Mouse (Mus musculus) intestine, postnatal 0 days (tissue): ENCODE measurements around the gene Uox. TPM values are rescaled to one million over a fixed set of nuclear protein-coding genes. Genes with fewer than 3 reads are reported as not detected.

ENCODE experiments used
- ATAC-seq: fragments of 200-750 bp; cut with Nextera tagmentation; 2 replicates; pipeline ENCODE4 v1.8.0; 2017; ENCODE audit warnings: mild to moderate bottlenecking, moderate TSS enrichment, moderate library complexity
- H3K27ac ChIP-seq: fragments of 300-500 bp; sonication (generic); 2 replicates; pipeline ENCODE4 v1.5.1; 2014; ENCODE audit warnings: mild to moderate bottlenecking, low read depth, low read length, moderate library complexity
- H3K27me3 ChIP-seq: fragments of 300-500 bp; sonication (generic); replicated peaks from 2 replicates; pipeline ENCODE4 v1.6.1; 2014; ENCODE audit warnings: low read length, mixed read lengths; ENCODE audit not compliant: control insufficient read depth, insufficient read depth
- H3K36me3 ChIP-seq: fragments of 300-500 bp; sonication (generic); 2 replicates; pipeline ENCODE4 v1.6.1; 2014; ENCODE audit warnings: mild to moderate bottlenecking, moderate library complexity; ENCODE audit not compliant: control insufficient read depth, insufficient read depth
- H3K4me1 ChIP-seq: fragments of 300-500 bp; sonication (generic); replicated peaks from 2 replicates; pipeline ENCODE4 v1.6.1; 2014; ENCODE audit warnings: antibody characterized with exemption, low read length, mixed read lengths; ENCODE audit not compliant: control insufficient read depth, insufficient read depth
- H3K4me2 ChIP-seq: fragments of 300-500 bp; sonication (generic); replicated peaks from 2 replicates; pipeline ENCODE4 v1.6.1; 2014; ENCODE audit warnings: low read depth, mild to moderate bottlenecking, moderate library complexity
- H3K4me3 ChIP-seq: fragments of 300-500 bp; sonication (generic); 2 replicates; pipeline ENCODE4 v1.5.1; 2014; ENCODE audit warnings: low read depth, low read length
- H3K9ac ChIP-seq: fragments of 300-500 bp; sonication (generic); 2 replicates; pipeline ENCODE4 v1.6.1; 2014; ENCODE audit warnings: mild to moderate bottlenecking, low read depth, low read length
- H3K9me3 ChIP-seq: fragments of 300-500 bp; sonication (generic); 2 replicates; pipeline ENCODE4 v1.6.1; 2016; ENCODE audit warnings: mixed run types; ENCODE audit not compliant: control insufficient read depth
- CTCF ChIP-seq: sonication (generic); IDR thresholded peaks from 2 replicates; pipeline ENCODE4 v1.5.1; 2016; ENCODE audit warnings: low read depth, mild to moderate bottlenecking, control low read depth, antibody characterized with exemption, moderate library complexity
- WGBS: fragments of 180-500 bp; shearing (Covaris S2); extraction: QIAGEN DNeasy Blood & Tissue Kit; methylation state at CpG from one replicate; pipeline ENCODE4 v1.1.7; 2014; 5-methylcytosine and 5-hydroxymethylcytosine counted together
- polyA plus RNA-seq: library from polyadenylated mRNA; unstranded; fragments of >200 nt; fragmentation: Nextera tagmentation; extraction: Ambion mirVana; gene quantifications from 2 replicates; pipeline ENCODE4 v1.2.1, GENCODE M21; 2015

Gene Uox
- polyA plus RNA-seq, 1 experiment from 2014 or later = 0.10 TPM

GRCm38 (mm10) chr3:146616533-146617283, 46.5 kb downstream of the Uox start:
- no peak for ATAC-seq
- Histone ChIP-seq H3K9me3 (no peaks in the 10 kb centered on the region), H3K9ac (no peak overlapping the region), H3K36me3 (no peaks in the 10 kb centered on the region), H3K27me3 (no peaks in the 10 kb centered on the region), H3K4me3 (no peak overlapping the region), H3K27ac (no peak overlapping the region), H3K4me2 (no peak overlapping the region), H3K4me1 (no peaks in the 10 kb centered on the region)
- no peak for TF ChIP-seq CTCF
- WGBS = 70% methylated on average over 5 of the region's 5 CpGs

DNA sequence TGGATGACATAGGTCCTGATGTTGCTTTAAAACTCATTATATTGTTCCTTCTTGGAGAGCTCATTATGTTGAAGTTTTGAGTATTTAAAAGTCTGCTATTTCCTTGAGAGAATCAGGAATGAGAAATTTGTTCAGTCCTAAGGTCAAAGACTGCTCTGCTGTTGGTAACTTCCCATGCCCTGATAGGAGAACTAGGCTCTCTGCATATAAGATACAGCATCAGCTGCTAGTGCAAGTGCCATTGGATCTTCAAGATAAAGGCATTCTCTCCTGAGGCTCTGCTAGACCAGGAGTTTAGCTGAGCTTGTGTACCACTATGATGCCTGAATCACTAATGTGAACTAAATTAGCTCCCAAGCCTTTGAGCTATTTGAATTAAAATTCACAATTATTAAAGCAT, 47.7 kb downstream of the Uox start:
- no peak for ATAC-seq
- Histone ChIP-seq H3K27ac (no peak overlapping the region), H3K9ac (no peak overlapping the region), H3K9me3 (no peaks in the 10 kb centered on the region), H3K4me3 (no peak overlapping the region), H3K4me1 (no peaks in the 10 kb centered on the region), H3K27me3 (no peaks in the 10 kb centered on the region), H3K4me2 (no peak overlapping the region), H3K36me3 (no peaks in the 10 kb centered on the region)
- TF ChIP-seq CTCF = no peak

DNA sequence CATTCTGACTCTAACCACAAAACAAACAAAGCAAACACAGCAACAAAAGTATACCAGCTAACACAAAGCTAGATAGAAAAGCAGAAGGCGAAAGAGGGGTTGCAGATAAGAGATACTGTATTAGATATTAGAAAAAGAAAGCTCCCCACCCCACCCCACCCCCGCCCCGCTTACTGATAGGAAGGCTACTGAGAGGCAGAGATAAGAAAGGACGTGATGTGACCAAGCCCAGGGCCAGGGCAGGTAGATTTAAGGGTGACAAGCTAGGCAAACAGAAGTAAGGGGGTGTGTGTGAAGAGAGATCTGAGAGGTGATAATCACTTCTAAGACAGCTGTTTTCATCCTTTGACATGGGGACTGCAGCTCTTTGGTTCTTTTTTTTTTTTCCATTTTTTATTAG, 48.1 kb downstream of the Uox start:
- H3K27me3 ChIP-seq = no peaks in the 10 kb centered on the region
- H3K4me3 ChIP-seq = no peak overlapping the region
- TF ChIP-seq CTCF = no peak
- H3K27ac ChIP-seq = no peak overlapping the region
- no peaks in the 10 kb centered on the region for H3K36me3 ChIP-seq
- 43% methylated on average over 4 of the region's 4 CpGs for WGBS
- H3K4me1 ChIP-seq = no peaks in the 10 kb centered on the region
- H3K9ac ChIP-seq = no peak overlapping the region
- ATAC-seq = no peak
- no peak overlapping the region for H3K4me2 ChIP-seq
- H3K9me3 ChIP-seq = no peaks in the 10 kb centered on the region

GRCm38 (mm10) chr3:146620101-146620500, 49.9 kb downstream of the Uox start:
- 85% methylated on average over 10 of the region's 10 CpGs for WGBS

DNA sequence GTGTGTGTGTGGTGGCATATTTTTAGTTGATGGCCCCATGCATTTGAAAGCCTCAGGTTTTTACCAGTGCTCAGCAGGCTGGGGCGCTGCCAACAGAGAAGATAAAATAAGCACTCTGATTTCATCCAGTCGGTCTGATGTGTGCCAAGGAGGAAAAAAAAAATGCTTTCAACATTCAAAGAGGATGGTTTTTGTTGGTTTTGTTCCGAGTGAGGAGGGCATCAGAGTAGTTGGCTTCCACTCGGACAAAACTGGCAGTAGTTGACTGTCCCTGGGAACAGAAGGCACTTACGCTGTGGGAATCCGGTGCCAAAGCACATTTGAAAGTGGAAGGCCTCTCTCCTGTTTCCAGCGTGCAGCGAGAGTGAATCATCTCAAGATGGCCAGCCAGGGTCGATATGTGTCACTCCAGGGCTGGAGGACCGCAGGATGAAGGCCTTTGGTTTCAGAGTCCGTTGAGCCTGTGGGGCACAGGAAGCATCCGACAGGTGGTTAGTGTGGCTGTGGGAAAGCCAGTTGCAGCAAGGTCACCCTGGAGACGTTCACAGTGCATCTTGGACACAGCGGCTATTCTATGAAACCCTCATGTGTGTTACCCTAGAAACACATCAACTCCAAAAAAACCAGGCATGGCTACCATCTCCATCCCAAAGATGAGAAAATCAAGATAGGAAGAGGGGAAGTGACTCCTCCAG, 50.5 kb downstream of the Uox start:
- no peak for TF ChIP-seq CTCF
- no peak overlapping the region for H3K4me3 ChIP-seq
- H3K36me3 ChIP-seq = no peaks in the 10 kb centered on the region
- no peak overlapping the region for H3K4me2 ChIP-seq
- H3K27ac ChIP-seq = no peak overlapping the region
- H3K27me3 ChIP-seq = no peaks in the 10 kb centered on the region
- no peaks in the 10 kb centered on the region for H3K4me1 ChIP-seq
- 89% methylated on average over 14 of the region's 14 CpGs for WGBS
- ATAC-seq = no peak
- H3K9me3 ChIP-seq = no peaks in the 10 kb centered on the region
- H3K9ac ChIP-seq = no peak overlapping the region

More at GRCm38 (mm10) chr3:146620101-146620500, 49.9 kb downstream of the Uox start:
- no peak for TF ChIP-seq CTCF
- no peaks in the 10 kb centered on the region for H3K9me3 ChIP-seq
- H3K36me3 ChIP-seq = no peaks in the 10 kb centered on the region
- no peak overlapping the region for H3K4me3 ChIP-seq
- H3K4me1 ChIP-seq = no peaks in the 10 kb centered on the region
- no peak overlapping the region for H3K9ac ChIP-seq
- H3K4me2 ChIP-seq = no peak overlapping the region
- H3K27me3 ChIP-seq = no peaks in the 10 kb centered on the region
- H3K27ac ChIP-seq = no peak overlapping the region
- no peak for ATAC-seq

GRCm38 (mm10) chr3:146621966-146622365, 51.7 kb downstream of the Uox start:
- Histone ChIP-seq H3K9me3 (no peaks in the 10 kb centered on the region), H3K27me3 (no peaks in the 10 kb centered on the region), H3K9ac (no peak overlapping the region), H3K27ac (no peak overlapping the region), H3K36me3 (no peaks in the 10 kb centered on the region), H3K4me2 (no peak overlapping the region), H3K4me3 (no peak overlapping the region), H3K4me1 (no peaks in the 10 kb centered on the region)
- no peak for ATAC-seq
- 85% methylated on average over 11 of the region's 11 CpGs for WGBS
- no peak for TF ChIP-seq CTCF
